Comparison of ENCODE assay signal across 8 mouse cellular contexts in genomic region chr9:31687686-31688397, GRCm38 (mm10).
A peak's percentile ranks its signal among the peaks of the same experiment; 100 is the strongest.
DNase-seq lines count a peak whose midpoint lies in the region; ATAC-seq lines count a peak whose summit lies in the region.

No protein-coding gene starts in this region.

- 20% methylated on average over 17 of the region's 17 CpGs for WGBS in forebrain, embryonic 12.5 days
- whole genome bisulfite sequencing in hindbrain, embryonic 11.5 days: 22% methylated on average over 17 of the region's 17 CpGs
- 21% methylated on average over 17 of the region's 17 CpGs for WGBS in limb, embryonic 13.5 days
- WGBS in neural tube, embryonic 14.5 days: 21% methylated on average over 17 of the region's 17 CpGs

- no peak overlapping the region for H3K4me3 ChIP-seq in forebrain, embryonic 12.5 days (replicated peaks)
- no peak overlapping the region for H3K4me3 ChIP-seq in hindbrain, embryonic 11.5 days (ENCODE audit: low read depth, low read length)
- peak overlapping the region; percentile 28 for H3K4me3 ChIP-seq in limb, embryonic 13.5 days
- H3K4me3 ChIP-seq in neural tube, embryonic 14.5 days (ENCODE audit: low read depth, low read length): peak overlapping the region; percentile 5; the same call in 1 of the 2 replicates

- no peaks in the 10 kb centered on the region for H3K9me3 ChIP-seq in forebrain, embryonic 12.5 days
- no peaks in the 10 kb centered on the region for H3K9me3 ChIP-seq in hindbrain, embryonic 11.5 days (ENCODE audit: control insufficient read depth, low read length)
- no peaks in the 10 kb centered on the region for H3K9me3 ChIP-seq in limb, embryonic 13.5 days
- no peaks in the 10 kb centered on the region for H3K9me3 ChIP-seq in neural tube, embryonic 14.5 days (ENCODE audit: control insufficient read depth, low read length)

- H3K27ac ChIP-seq in forebrain, embryonic 12.5 days: no peak overlapping the region
- no peak overlapping the region for H3K27ac ChIP-seq in hindbrain, embryonic 11.5 days (ENCODE audit: low read depth, low read length)
- H3K27ac ChIP-seq in limb, embryonic 13.5 days: no peak overlapping the region; the same call in 1 of the 2 replicates
- no peak overlapping the region for H3K27ac ChIP-seq in neural tube, embryonic 14.5 days (ENCODE audit: low read depth, low read length)

- peak; percentile 69 for DNase-seq in adrenal gland, postnatal 14 days
- DNase-seq in hindbrain, embryonic 11.5 days (ENCODE audit: low spot score): peak; percentile 39
- DNase-seq in thymus, postnatal 10 days (ENCODE audit: low spot score in 2 of 2): no peak
- DNase-seq in cerebellum, adult 9-10 months: no peak

- H3K27me3 ChIP-seq in forebrain, embryonic 12.5 days: peaks cover 6% of the 10 kb centered on the region; the same call in 1 of the 2 replicates
- H3K27me3 ChIP-seq in hindbrain, embryonic 11.5 days (ENCODE audit: control insufficient read depth, insufficient read depth, low read length): no peaks in the 10 kb centered on the region
- peaks cover 9% of the 10 kb centered on the region for H3K27me3 ChIP-seq in limb, embryonic 13.5 days
- H3K27me3 ChIP-seq in neural tube, embryonic 14.5 days (ENCODE audit: control insufficient read depth, insufficient read depth, low read length): no peaks in the 10 kb centered on the region

- H3K36me3 ChIP-seq in forebrain, embryonic 12.5 days (replicated peaks): no peaks in the 10 kb centered on the region
- no peaks in the 10 kb centered on the region for H3K36me3 ChIP-seq in hindbrain, embryonic 11.5 days (ENCODE audit: control insufficient read depth, insufficient read depth, low read length)
- no peaks in the 10 kb centered on the region for H3K36me3 ChIP-seq in limb, embryonic 13.5 days
- no peaks in the 10 kb centered on the region for H3K36me3 ChIP-seq in neural tube, embryonic 14.5 days (ENCODE audit: control insufficient read depth, insufficient read depth, low read length)

- H3K4me2 ChIP-seq in forebrain, embryonic 12.5 days: peak overlapping the region; percentile 42
- H3K4me2 ChIP-seq in hindbrain, embryonic 11.5 days (replicated peaks; ENCODE audit: low read depth, low read length): peak overlapping the region; percentile 8
- peak overlapping the region; percentile 59 for H3K4me2 ChIP-seq in limb, embryonic 13.5 days (replicated peaks)
- H3K4me2 ChIP-seq in neural tube, embryonic 14.5 days (ENCODE audit: low read depth, low read length): peak overlapping the region; percentile 44

- H3K9ac ChIP-seq in forebrain, embryonic 12.5 days: no peak overlapping the region
- no peak overlapping the region for H3K9ac ChIP-seq in hindbrain, embryonic 11.5 days (ENCODE audit: low read depth, low read length)
- H3K9ac ChIP-seq in limb, embryonic 13.5 days: peak overlapping the region; percentile 43; the same call in 1 of the 2 replicates
- H3K9ac ChIP-seq in neural tube, embryonic 14.5 days (replicated peaks; ENCODE audit: low read depth, low read length): no peak overlapping the region

- H3K4me1 ChIP-seq in forebrain, embryonic 12.5 days: peaks cover 34% of the 10 kb centered on the region
- peaks cover 5% of the 10 kb centered on the region for H3K4me1 ChIP-seq in hindbrain, embryonic 11.5 days (replicated peaks; ENCODE audit: control insufficient read depth, insufficient read depth, low read length)
- H3K4me1 ChIP-seq in limb, embryonic 13.5 days: peaks cover 46% of the 10 kb centered on the region
- peaks cover 14% of the 10 kb centered on the region; the same call in 1 of the 2 replicates for H3K4me1 ChIP-seq in neural tube, embryonic 14.5 days (ENCODE audit: control insufficient read depth, insufficient read depth, low read length)

- ATAC-seq in forebrain, embryonic 12.5 days (ENCODE audit: low FRiP score): no peak
- ATAC-seq in hindbrain, embryonic 11.5 days (ENCODE audit: low FRiP score): peak; percentile 41; the same call in 1 of the 2 replicates
- 0 out of 2 replicates have a peak, but pooled peaks have one; percentile 30 for ATAC-seq in limb, embryonic 13.5 days (ENCODE audit: low FRiP score, low read depth)
- no peak for ATAC-seq in neural tube, embryonic 14.5 days (ENCODE audit: low read depth)
- no peak for ATAC-seq in cerebellum, adult (ENCODE audit: insufficient number of reproducible peaks, low FRiP score, low TSS enrichment)

Comparison
In these comparisons a context has a peak if more than half of its experiments do, and no peak if none do; other contexts are left out.
1. DNase-seq: peak in adrenal gland, postnatal 14 days (single experiment) and hindbrain, embryonic 11.5 days (single experiment); none in thymus, postnatal 10 days (0 of 2) and cerebellum, adult 9-10 months (single experiment).
2. ATAC-seq: peak in hindbrain, embryonic 11.5 days (single experiment) and limb, embryonic 13.5 days (single experiment); none in forebrain, embryonic 12.5 days (single experiment), neural tube, embryonic 14.5 days (single experiment) and cerebellum, adult (single experiment).
3. H3K4me2 ChIP-seq: peak in every context shown above with its lines; median percentile 59 in limb, embryonic 13.5 days; 44 in neural tube, embryonic 14.5 days; 42 in forebrain, embryonic 12.5 days; 8 in hindbrain, embryonic 11.5 days.
4. H3K4me3 ChIP-seq: peak in limb, embryonic 13.5 days (single experiment) and neural tube, embryonic 14.5 days (single experiment); none in forebrain, embryonic 12.5 days (single experiment) and hindbrain, embryonic 11.5 days (single experiment).